Mouse (Mus musculus) B cell, adult 2 months (primary cell): Measurements from ENCODE around the gene Slc12a1.

ENCODE experiments used
- DNase-seq, 2 experiments: peaks; one replicate each; pipeline ENCODE4 v3.0.0; 2022

Slc12a1 gene

DNA sequence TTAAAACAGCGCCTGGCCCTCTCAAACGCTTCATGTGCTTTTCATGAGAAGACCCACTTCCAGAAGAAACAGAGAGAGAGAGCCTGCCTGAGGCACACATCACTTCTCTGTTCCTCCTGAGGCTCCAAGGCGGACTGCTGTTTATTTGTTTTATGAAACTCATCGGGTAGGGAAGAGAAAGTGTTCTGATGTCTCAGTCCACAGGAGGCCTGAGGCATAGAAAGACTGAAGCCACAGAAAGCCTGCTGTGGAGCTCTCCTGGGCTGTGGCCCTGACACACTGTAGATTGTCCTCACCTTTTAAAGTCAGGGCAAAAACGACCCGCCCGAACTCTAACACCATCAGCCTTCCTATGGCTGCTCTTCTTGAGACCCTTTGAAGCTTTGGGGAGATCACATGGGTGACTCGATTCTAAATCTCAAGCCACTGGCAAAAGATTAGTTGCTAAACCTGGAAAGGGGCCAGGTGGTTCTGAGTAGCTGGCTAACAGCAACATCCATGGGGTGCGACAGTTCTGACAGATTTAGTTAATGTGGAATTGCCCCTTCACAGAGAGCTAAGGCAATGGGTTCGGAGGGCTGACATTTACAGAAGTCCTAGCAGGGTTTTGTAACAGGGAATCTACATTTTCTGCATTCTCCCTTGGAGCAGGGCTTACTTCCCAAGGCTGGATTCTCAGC lies 59.7 kb downstream of the Slc12a1 start:
- DNase-seq: no peak

GRCm38 (mm10) chr2:125214592-125214991 lies 62.3 kb downstream of the Slc12a1 start:
- peak; percentile 67 to 70 for DNase-seq

GRCm38 (mm10) chr2:125217286-125217685 lies 65.0 kb downstream of the Slc12a1 start:
- no peak for DNase-seq

- no peak for DNase-seq
Observed at GRCm38 (mm10) chr2:125218566-125218965, 66.3 kb downstream of the Slc12a1 start.

- DNase-seq: no peak
Observed at GRCm38 (mm10) chr2:125219268-125219667, 67.0 kb downstream of the Slc12a1 start.

GRCm38 (mm10) chr2:125221673-125222072 lies 69.4 kb downstream of the Slc12a1 start:
- no peak for DNase-seq

DNA sequence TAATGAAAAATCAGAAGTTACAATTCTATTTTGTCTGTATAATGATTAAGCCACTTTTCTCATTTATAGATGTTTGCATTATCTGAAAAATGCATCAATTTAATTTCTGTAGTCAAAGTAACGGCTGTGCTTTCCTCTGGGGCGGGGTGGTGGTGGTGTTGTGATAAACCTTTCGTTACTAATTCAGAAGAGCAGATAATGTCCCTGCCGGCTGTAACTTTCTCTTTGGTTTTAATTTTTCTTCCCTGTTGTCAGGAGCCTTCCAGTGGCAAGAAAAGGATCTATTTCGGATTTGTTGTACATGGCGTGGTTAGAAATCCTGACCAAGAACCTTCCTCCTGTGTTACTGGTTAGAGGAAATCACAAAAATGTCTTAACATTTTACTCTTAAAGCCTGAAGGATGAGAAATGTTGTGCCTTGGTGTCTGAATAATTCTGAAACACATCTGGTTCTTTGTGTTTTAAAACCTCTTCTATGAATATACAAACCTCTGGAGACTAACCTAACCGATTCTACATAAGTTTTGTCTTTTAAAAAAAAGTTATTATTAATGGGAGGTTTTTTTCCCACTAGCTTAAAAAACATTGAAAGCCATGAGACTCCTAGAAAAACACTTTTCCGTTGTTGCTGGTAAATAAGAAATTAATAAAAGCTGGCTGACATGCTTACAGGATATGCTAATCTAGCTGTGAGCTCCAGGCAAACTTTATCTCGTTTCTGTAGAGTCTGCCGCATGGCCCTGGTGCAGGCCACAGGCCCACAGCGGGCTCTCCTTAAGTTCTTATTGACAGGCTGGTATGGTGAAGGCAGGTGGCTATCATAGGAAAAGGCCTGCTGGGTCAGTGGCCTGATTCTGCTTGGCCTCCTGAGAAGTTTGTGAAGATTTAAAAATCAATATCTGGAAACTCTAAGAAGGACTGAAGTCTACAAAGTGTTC lies 76.4 kb downstream of the Slc12a1 start:
- no peak for DNase-seq

- no peak for DNase-seq
Observed at GRCm38 (mm10) chr2:125232183-125232582, 79.9 kb downstream of the Slc12a1 start.

GRCm38 (mm10) chr2:125233537-125233936 lies 81.2 kb downstream of the Slc12a1 start:
- DNase-seq: no peak

- no peak for DNase-seq
Observed at GRCm38 (mm10) chr2:125234049-125234448, 81.7 kb downstream of the Slc12a1 start.

DNA sequence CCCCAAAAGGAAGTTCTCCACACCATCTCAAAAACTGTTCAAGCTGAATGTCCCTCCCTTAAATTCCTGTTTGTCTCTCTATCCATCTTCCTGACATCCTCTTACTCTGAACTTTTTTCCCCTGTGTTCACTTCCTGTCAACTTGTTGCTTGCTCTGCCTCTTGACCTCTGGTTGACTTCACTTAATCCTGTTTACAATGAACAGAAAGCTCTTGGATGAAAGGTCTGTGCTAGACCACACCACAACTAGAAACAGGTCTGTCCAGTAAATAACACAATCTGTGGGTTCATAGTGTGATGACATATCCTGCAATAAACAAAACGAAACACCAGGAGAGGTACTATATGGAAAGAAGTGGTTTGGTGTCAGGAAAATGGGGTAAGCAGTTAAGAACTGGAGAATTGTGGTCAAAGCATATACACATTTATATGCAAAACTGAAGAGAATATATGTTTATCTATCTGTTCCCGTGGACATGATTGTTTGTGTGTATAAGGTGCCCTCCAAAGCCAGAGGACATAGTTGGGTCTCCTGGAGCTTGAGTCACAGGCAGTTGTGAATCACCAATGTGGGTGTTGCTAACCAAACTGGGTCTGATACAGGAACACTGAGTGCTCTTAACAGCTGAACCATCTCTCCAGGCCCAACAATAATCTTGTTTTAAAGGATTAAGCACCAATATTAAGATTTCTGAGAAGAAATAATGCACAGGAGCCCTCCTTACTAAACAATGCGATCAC lies 93.4 kb downstream of the Slc12a1 start:
- DNase-seq: no peak

- peak in 1 of 2 experiments; percentile 6 for DNase-seq
Observed at GRCm38 (mm10) chr2:125246669-125247068, 94.4 kb downstream of the Slc12a1 start.

GRCm38 (mm10) chr2:125247108-125247961 lies 95.0 kb downstream of the Slc12a1 start, which contains the start of gene Dut:
Gene Dut (plus strand): TSS chr2:125247190.
- DNase-seq: peak; percentile 92 to 94

GRCm38 (mm10) chr2:125247962-125248235 lies 95.6 kb downstream of the Slc12a1 start:
- DNase-seq: no peak

DNA sequence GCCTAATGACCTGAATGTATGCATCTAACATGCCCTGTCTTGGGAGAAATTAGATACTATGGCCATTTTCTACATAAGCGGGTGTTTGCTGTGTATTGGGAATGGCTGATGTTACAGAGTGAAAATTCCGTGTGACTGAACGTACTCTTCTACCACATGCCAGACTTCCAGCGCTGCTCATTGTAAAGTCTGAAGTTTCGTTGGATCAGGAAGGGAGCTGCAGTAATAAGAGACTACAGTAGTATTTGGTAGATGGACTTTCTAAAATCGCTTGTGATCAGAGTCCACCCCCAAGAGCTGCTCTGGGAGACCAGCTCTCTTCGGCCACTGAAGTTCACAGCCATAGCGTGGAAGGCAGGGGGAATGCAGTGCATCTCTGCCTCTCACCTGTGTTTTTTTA lies 96.0 kb downstream of the Slc12a1 start:
- peak in 1 of 2 experiments; percentile 4 for DNase-seq

- DNase-seq: no peak
Observed at GRCm38 (mm10) chr2:125249339-125249738, 97.0 kb downstream of the Slc12a1 start.

- DNase-seq: peak; percentile 3 to 10
Observed at GRCm38 (mm10) chr2:125249874-125250273, 97.6 kb downstream of the Slc12a1 start.

DNA sequence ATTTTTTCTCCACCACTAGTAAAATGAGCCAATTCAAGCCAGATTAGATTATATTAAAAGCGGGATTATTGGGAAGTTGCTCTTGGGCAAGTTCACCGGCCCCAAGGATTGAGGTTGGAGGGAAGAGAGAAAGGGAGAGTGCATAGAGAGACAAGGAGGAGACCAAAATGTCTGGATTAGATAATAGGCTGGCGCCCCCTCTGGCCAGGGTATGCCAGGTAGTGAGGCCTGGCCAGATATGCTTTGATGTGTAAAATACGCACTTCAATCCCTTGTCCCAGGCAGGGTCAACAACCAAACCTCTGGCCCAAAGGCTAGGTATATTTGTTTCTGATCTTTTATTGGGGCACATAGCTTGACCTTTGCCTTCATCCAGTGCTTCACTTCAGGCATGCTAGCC lies 99.5 kb downstream of the Slc12a1 start:
- DNase-seq: peak; percentile 27 to 43

- DNase-seq: peak; percentile 55 to 57
Observed at GRCm38 (mm10) chr2:125252275-125252674, 100.0 kb downstream of the Slc12a1 start.

DNA sequence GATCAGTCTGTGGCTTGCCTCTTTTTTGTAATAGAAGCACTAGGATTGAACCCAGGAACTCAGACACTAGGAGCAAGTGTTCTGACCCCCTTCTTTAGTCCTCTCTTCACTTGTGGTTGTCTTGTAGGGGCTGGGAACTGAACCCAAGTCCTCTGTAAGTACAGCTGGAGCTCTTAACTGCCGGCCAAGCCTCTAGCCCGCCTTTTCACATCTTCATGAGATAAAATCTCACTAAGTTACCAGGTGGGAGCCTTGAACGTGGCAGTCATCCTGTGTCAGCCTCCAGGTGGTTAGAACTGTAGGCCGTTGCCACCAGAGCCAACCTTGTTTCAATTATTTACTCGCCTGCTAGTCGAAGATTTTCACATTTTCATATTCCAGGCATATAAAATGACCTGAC lies 101.4 kb downstream of the Slc12a1 start:
- no peak for DNase-seq

GRCm38 (mm10) chr2:125254630-125255029 lies 102.3 kb downstream of the Slc12a1 start:
- DNase-seq: no peak

GRCm38 (mm10) chr2:125255886-125256285 lies 103.6 kb downstream of the Slc12a1 start:
- DNase-seq: no peak
